Mouse (Mus musculus) small intestine, adult 2 months (tissue): ENCODE results near the gene Garnl3.

ENCODE experiments used
- CTCF ChIP-seq: fragments of 200-500 bp; IDR thresholded peaks from 2 replicates; pipeline ENCODE4 v1.5.1; 2012; ENCODE audit warnings: low read depth, mild to moderate bottlenecking, control low read depth, inconsistent platforms, low read length, moderate library complexity, mixed read lengths; ENCODE audit not compliant: insufficient replicate concordance, insufficient read length; ENCODE audit errors: extremely low read depth
- POLR2A ChIP-seq: fragments of 200-500 bp; IDR thresholded peaks from 2 replicates; pipeline ENCODE4 v1.6.1; 2012; ENCODE audit warnings: low read depth, mild to moderate bottlenecking, control low read depth, inconsistent platforms, low read length, moderate library complexity

DNA sequence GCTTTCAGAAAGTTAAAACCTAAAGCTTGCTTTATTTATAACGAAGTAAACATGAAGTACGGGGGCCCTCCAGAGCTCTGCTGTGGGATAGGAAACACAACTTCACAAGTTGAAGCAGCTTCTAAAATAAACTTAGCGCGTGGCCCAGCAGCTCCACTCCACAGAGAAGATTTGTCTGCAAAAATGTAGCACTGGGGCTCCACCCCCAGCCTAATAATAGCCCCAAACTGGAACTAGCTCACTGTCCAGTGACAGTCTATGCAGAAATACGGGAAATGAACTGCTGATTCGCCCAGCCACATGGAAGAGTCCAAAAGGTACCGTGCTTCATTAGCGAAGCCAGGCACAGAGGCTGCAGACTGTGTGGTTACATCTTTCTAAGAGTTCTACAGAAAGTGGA lies 162.1 kb downstream of the Garnl3 start:
- TF ChIP-seq CTCF (no peak), POLR2A (no peak)
